In the genomic region with DNA sequence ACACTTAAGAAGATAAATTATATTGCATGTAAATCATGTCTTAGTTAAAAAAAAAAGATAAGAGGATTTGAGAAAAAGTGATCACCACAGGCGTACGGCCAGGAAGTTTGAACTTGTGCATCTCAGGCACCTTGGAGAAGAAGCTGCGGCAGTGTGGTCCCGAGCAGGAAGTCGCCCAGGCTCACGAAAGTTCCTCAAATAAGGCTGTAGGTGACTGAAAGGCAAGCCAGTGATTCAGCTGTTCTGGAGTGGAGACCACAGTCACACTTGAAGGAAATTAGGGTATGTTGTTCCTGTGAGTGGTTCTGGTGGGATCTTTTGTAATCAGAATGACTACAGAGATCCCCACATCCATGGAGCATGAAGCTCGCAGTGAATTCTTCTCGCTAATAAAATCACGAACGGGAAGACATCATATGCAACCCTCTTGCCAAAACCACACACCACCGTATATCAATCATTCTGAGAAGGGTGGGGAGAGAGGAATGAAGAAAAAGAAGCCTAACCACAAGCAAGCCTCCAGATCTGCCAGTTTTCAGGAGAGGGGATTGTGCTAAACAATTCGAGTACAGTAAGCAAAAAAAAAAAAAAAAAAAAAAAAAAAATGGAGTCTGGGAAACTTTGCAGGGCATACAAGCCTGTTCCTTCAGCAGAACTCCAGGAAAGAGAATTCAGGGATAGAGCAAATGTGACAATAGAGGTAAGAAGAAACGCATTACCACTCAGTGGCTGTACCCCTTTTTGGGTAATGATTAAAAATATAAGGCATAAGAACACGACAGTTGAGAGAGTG, we compare ENCODE assay signal across 14 mouse cellular contexts.
DNase-seq lines count a peak whose midpoint lies in the region; ATAC-seq and TF ChIP-seq lines count a peak whose summit lies in the region.
"Had no signal": no experiment of that assay in that cellular context is flagged by ENCODE, and none has a peak within 500 bp of the region (broad histone marks: within the 10 kb centered on the region; RNA-seq: fewer than 3 reads in every experiment).

No protein-coding gene starts in this region.

- no peak overlapping the region for H3K4me3 ChIP-seq in kidney, postnatal 0 days (replicated peaks; ENCODE audit: low read depth, low read length)
- no peak overlapping the region for H3K4me3 ChIP-seq in CH12.LX (replicated peaks in 1 of 3; ENCODE audit: low read depth in 2 of 3, low read length in 2 of 3, poor library complexity in 1 of 3)
- no peak overlapping the region for H3K4me3 ChIP-seq in embryonic fibroblast, embryonic 13.5 days (ENCODE audit: insufficient read depth, low read length)
- H3K4me3 ChIP-seq in stomach, embryonic 16.5 days (replicated peaks; ENCODE audit: low read length) = no peak overlapping the region
- H3K4me3 ChIP-seq: forebrain, embryonic 10.5 days; midbrain, embryonic 12.5 days had no signal

- H3K4me2 ChIP-seq in kidney, postnatal 0 days (ENCODE audit: low read length) = no peak overlapping the region
- no peak overlapping the region for H3K4me2 ChIP-seq in CH12.LX (ENCODE audit: insufficient read depth, low read depth, poor library complexity, severe bottlenecking)
- H3K4me2 ChIP-seq in stomach, embryonic 16.5 days (ENCODE audit: low read depth, low read length) = peak overlapping the region; percentile 16; the same call in 1 of the 2 replicates
- H3K4me2 ChIP-seq: hindbrain, embryonic 14.5 days; liver, embryonic 11.5 days; midbrain, embryonic 12.5 days had no signal

- no peaks in the 10 kb centered on the region for H3K36me3 ChIP-seq in kidney, postnatal 0 days (ENCODE audit: insufficient read depth, low read length)
- no peaks in the 10 kb centered on the region for H3K36me3 ChIP-seq in CH12.LX (replicated peaks in 1 of 2; ENCODE audit: control insufficient read depth in 1 of 2, insufficient read depth in 1 of 2, low read length in 1 of 2)
- no peaks in the 10 kb centered on the region for H3K36me3 ChIP-seq in stomach, embryonic 16.5 days (ENCODE audit: control insufficient read depth, insufficient read depth, low read length)
- H3K36me3 ChIP-seq: forebrain, embryonic 10.5 days; G1E; midbrain, embryonic 12.5 days had no signal

- DNase-seq in kidney, postnatal 0 days (ENCODE audit: low spot score) = peak; percentile 48
- no peak for DNase-seq in kidney, postnatal 25 days
- DNase-seq in CH12.LX (ENCODE audit: extremely low read depth) = peak; percentile 8
- DNase-seq in yolk sac, embryonic 10.5 days (ENCODE audit: low spot score) = no peak
- DNase-seq in left cerebral cortex, adult 18-20 months (ENCODE audit: low spot score in 2 of 2) = no peak
- no peak for DNase-seq in adrenal gland, adult 2 months
- DNase-seq: cerebellum, postnatal 25 days had no signal

- no peak for TF ChIP-seq EP300 in CH12.LX (IDR thresholded peaks at IDR 0.05; ENCODE audit: low read length)

- no peak overlapping the region for H3K27ac ChIP-seq in kidney, postnatal 0 days
- no peak overlapping the region for H3K27ac ChIP-seq in CH12.LX (ENCODE audit: insufficient read depth, low read depth)
- H3K27ac ChIP-seq in embryonic fibroblast, embryonic 13.5 days (ENCODE audit: insufficient read depth, low read length) = peak overlapping the region; percentile 89
- H3K27ac ChIP-seq in stomach, embryonic 16.5 days (ENCODE audit: low read length) = 0 out of 2 replicates have a peak overlapping the region, but pooled peaks have one; percentile 15
- H3K27ac ChIP-seq: forebrain, embryonic 10.5 days; hindbrain, embryonic 14.5 days; midbrain, embryonic 12.5 days had no signal

- dilution Hi-C loops in CH12.LX (cut with MboI; ENCODE audit: extremely low pct_ligation_motif_present, extremely low pct_unique_long_range_greater_than_20kb, low sequenced_read_pairs) = no loop called here

- in situ Hi-C loops in CH12.LX (cut with MboI; ENCODE audit: low pct_ligation_motif_present, low pct_unique_long_range_greater_than_20kb, low sequenced_read_pairs) = loop anchor here (25.0 kb wide), 3 partner anchors 192 to 817 kb away; partner anchors contain the start of gene Dtd2

- TF ChIP-seq POLR2A in CH12.LX (IDR thresholded peaks at IDR 0.05; ENCODE audit: low read depth, low read length) = no peak
- no peak for TF ChIP-seq POLR2A in embryonic fibroblast, embryonic 13.5 days (IDR thresholded peaks at IDR 0.05; ENCODE audit: low read depth, low read length)

- H3K4me1 ChIP-seq in kidney, postnatal 0 days (replicated peaks; ENCODE audit: insufficient read depth, low read length) = no peaks in the 10 kb centered on the region
- H3K4me1 ChIP-seq in CH12.LX (ENCODE audit: control insufficient read depth in 1 of 2, insufficient read depth in 2 of 2) = peaks cover 0 to 15% of the 10 kb centered on the region in 2 experiments; a peak in 2 of 4 replicates
- peaks cover 10% of the 10 kb centered on the region for H3K4me1 ChIP-seq in embryonic fibroblast, embryonic 13.5 days (ENCODE audit: control insufficient read depth, insufficient read depth, low read length)
- H3K4me1 ChIP-seq in stomach, embryonic 16.5 days (ENCODE audit: control insufficient read depth, insufficient read depth, low read length) = 0 out of 2 replicates have a peak, but pooled peaks cover 4% of the 10 kb centered on the region

- no peak for ATAC-seq in kidney, postnatal 0 days (replicated peaks; ENCODE audit: low FRiP score, low read depth)
- no peak for ATAC-seq in stomach, embryonic 16.5 days (ENCODE audit: insufficient read depth, low FRiP score)

- H3K9ac ChIP-seq in kidney, postnatal 0 days (ENCODE audit: low read depth, low read length) = no peak overlapping the region
- no peak overlapping the region for H3K9ac ChIP-seq in CH12.LX (ENCODE audit: insufficient read depth, low read depth)
- no peak overlapping the region for H3K9ac ChIP-seq in stomach, embryonic 16.5 days (ENCODE audit: low read length)
- H3K9ac ChIP-seq: hindbrain, embryonic 14.5 days; midbrain, embryonic 12.5 days had no signal

- H3K79me2 ChIP-seq in CH12.LX (replicated peaks; ENCODE audit: control insufficient read depth, extremely low read depth, insufficient read depth, poor library complexity, severe bottlenecking) = no peaks in the 10 kb centered on the region

- no peak for TF ChIP-seq RAD21 in CH12.LX (IDR thresholded peaks at IDR 0.05; ENCODE audit: low read depth, low read length)

- 50% methylated on average over 14 of the region's 14 CpGs for WGBS in kidney, postnatal 0 days
- 53% methylated on average over 14 of the region's 14 CpGs for WGBS in stomach, embryonic 16.5 days

- H3K27me3 ChIP-seq in kidney, postnatal 0 days (ENCODE audit: insufficient read depth, low read length) = no peaks in the 10 kb centered on the region
- H3K27me3 ChIP-seq in CH12.LX (replicated peaks) = no peaks in the 10 kb centered on the region
- H3K27me3 ChIP-seq in stomach, embryonic 16.5 days (ENCODE audit: control insufficient read depth, insufficient read depth, low read length) = no peaks in the 10 kb centered on the region
- H3K27me3 ChIP-seq: midbrain, embryonic 12.5 days had no signal

- no peak for TF ChIP-seq CTCF in kidney, postnatal 0 days (IDR thresholded peaks at IDR 0.05; ENCODE audit: low read depth)
- no peak for TF ChIP-seq CTCF in CH12.LX (conservative IDR thresholded peaks at IDR 0.05 in 1 of 2, IDR thresholded peaks at IDR 0.05 in 1 of 2; ENCODE audit: low read depth in 2 of 2, low read length in 2 of 2)
- no peak for TF ChIP-seq CTCF in embryonic fibroblast, embryonic 13.5 days (IDR thresholded peaks at IDR 0.05; ENCODE audit: borderline replicate concordance, insufficient read depth, low read length)

- no peaks in the 10 kb centered on the region for H3K9me3 ChIP-seq in kidney, postnatal 0 days (replicated peaks; ENCODE audit: low read length)
- H3K9me3 ChIP-seq in CH12.LX (replicated peaks; ENCODE audit: low read length) = no peaks in the 10 kb centered on the region
- no peaks in the 10 kb centered on the region for H3K9me3 ChIP-seq in stomach, embryonic 16.5 days (replicated peaks; ENCODE audit: control insufficient read depth, low read length)
- H3K9me3 ChIP-seq: forebrain, embryonic 10.5 days; midbrain, embryonic 12.5 days had no signal

TF ChIP-seq in CH12.LX, 34 proteins besides CTCF, POLR2A, EP300 and RAD21:
- no peak for TF ChIP-seq E2F4 (IDR thresholded peaks at IDR 0.05; ENCODE audit: insufficient replicate concordance, low read depth, low read length)
- TF ChIP-seq MAX (IDR thresholded peaks at IDR 0.05; ENCODE audit: low read length) = no peak
- TF ChIP-seq CHD1 (IDR thresholded peaks at IDR 0.05; ENCODE audit: low read depth, low read length) = no peak
- peak; percentile 58; the same call in 1 of the 2 replicates for TF ChIP-seq ZNF384 (IDR thresholded peaks at IDR 0.05; ENCODE audit: low read depth, low read length)
- TF ChIP-seq IRF4 (IDR thresholded peaks at IDR 0.05; ENCODE audit: low read depth, low read length) = no peak
- no peak for TF ChIP-seq HCFC1 (IDR thresholded peaks at IDR 0.05; ENCODE audit: low read depth, low read length)
- no peak for TF ChIP-seq ZKSCAN1 (IDR thresholded peaks at IDR 0.05; ENCODE audit: borderline replicate concordance, low read depth, low read length)
- TF ChIP-seq CHD2 (IDR thresholded peaks at IDR 0.05; ENCODE audit: low read length) = no peak

Comparison
In these comparisons a context has a peak if more than half of its experiments do, and no peak if none do; other contexts are left out.
1. DNase-seq: peak in kidney, postnatal 0 days (single experiment) and CH12.LX (single experiment); none in kidney, postnatal 25 days (0 of 2), yolk sac, embryonic 10.5 days (single experiment), left cerebral cortex, adult 18-20 months (0 of 2) and adrenal gland, adult 2 months (single experiment).
2. H3K27ac ChIP-seq: peak in embryonic fibroblast, embryonic 13.5 days (single experiment) and stomach, embryonic 16.5 days (single experiment); none in kidney, postnatal 0 days (single experiment) and CH12.LX (single experiment).